Mouse (Mus musculus) urinary bladder, postnatal 25 days (tissue): ENCODE measurements around the gene Pafah2.

Experiments used
- DNase-seq: peaks from one replicate; pipeline ENCODE4 v3.0.0; 2022; ENCODE audit warnings: low spot score

Pafah2 gene

DNA sequence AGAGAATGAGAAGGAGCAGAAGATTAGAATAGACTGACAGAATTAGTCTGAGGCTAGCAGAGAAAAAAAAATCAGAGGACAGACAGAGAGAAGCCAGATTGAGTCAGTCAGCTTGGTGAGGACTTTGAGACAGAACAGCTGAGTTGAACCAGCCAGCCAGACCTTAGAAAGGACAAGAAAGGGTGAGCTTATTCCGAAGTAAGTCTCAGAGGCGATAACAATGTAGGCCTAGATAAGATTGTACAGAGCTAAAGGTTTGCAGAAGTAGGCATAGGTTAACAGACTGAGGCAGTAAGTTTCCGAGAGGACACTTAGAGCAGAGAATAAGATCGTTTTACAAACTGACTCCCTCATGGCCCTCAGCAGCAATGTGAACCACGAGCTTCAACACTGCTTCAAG, 65.1 kb downstream of the Pafah2 start:
- no peak for DNase-seq

- DNase-seq, result no peak
Observed at GRCm38 (mm10) chr4:134465789-134466188, 69.7 kb downstream of the Pafah2 start.

GRCm38 (mm10) chr4:134466381-134467262, 70.5 kb downstream of the Pafah2 start:
- DNase-seq, result no peak

DNA sequence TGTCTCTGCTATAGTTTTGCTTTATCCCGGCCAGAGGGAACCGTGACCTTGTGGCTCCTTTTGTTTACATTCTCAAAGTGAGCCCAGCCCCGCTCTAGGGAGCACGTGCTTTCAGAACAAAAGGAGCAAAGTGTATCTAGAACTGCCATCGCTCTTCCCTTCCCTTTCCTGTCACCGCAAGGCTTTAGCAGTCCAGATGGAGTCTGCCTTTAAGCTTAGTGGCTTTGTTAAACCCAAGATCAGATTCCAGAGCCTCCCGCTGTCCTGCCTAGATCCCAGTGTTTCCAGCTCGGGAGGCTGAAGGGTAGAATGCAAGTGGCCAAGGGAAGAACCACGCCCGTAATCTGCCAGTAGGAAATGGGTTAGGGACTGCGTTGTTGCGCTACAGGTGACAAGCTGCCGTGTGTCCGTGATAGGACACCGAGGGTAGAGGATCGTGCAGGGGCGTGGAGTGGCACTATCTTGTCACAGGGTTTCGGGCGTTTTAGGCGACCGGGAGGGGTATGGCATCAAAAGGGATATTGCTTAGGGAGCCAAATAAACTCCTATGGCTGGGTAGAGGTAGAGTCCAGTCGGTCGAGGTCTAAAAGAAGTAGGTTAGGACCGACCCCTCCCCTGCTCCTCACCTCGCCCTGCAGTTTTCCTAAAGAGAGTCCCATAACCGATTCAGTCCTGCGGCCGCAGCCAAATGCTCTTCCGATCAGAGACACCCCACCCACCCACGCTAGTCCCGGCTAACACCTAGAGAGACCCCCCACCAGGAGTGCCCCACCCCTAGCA, 71.5 kb downstream of the Pafah2 start:
- no peak for DNase-seq

GRCm38 (mm10) chr4:134468215-134468575, 72.1 kb downstream of the Pafah2 start, which contains the start of gene Stmn1:
Stmn1 (plus strand) TSS chr4:134468320.
- peak; percentile 86 for DNase-seq

DNA sequence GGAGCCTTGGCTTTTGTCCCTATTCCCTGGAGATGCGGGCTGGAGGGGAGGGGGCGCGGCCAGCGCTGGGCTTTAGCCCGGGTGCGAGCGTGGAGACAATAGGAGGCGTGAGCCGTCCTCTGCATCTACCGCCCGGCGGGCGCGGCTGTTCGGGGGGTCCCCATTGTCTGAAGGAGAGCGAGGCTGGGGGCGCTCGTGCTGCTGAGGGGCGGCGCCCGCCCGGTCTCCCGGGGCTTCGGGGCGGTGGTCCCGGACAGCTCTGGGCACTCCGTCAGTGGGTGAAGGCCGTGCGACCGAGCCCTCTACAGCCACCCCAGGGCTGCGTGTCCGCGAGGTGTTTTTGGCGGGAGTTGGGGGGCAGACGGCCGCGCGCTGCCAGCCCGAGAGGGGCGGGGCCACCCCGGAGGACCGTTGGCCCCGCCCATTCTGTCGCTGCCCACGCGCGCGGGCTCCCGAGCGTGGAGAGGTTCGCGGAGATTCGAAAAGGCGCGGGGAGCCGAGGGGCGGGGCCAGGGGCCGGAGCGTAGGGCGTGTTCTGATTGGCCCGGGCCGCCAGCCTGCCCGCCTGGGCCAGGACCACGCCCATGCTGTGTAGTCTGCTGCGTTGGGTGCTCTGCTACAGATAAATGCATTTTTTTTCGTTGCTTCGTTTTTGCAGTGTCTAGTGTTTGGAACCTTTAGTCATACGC, 72.6 kb downstream of the Pafah2 start:
- DNase-seq, result peak; percentile 94

DNA sequence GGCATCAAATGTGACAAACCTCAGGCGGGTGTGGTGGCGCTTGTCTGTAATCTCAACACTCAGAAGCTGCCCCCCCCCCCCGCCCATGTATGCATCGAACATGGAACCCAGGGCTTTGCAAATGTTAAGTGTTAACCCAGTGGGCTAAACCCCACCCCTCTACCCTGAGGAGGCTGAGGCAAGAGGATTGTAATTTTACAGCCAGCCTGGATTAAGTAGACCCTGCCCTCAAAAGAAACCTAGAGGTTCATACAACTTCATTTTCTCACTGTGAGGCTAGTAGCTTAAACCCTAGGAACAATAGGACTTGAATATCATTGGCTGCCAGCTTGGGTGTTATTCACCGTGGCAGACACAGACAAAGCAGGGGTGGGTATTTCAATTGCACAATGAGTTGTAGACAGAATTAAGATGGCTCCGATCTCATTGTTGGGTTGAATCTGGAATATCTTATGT, 73.2 kb downstream of the Pafah2 start:
- no peak for DNase-seq

- DNase-seq, result no peak
Observed at GRCm38 (mm10) chr4:134469985-134470384, 73.9 kb downstream of the Pafah2 start.

GRCm38 (mm10) chr4:134471469-134471868, 75.3 kb downstream of the Pafah2 start:
- no peak for DNase-seq

- DNase-seq, result no peak
Observed at GRCm38 (mm10) chr4:134473764-134474163, 77.6 kb downstream of the Pafah2 start.

- no peak for DNase-seq
Observed at GRCm38 (mm10) chr4:134474240-134474639, 78.1 kb downstream of the Pafah2 start.

- no peak for DNase-seq
Observed at GRCm38 (mm10) chr4:134476899-134477298, 80.8 kb downstream of the Pafah2 start.
